Mouse (Mus musculus) erythroblast, embryonic 14.5 days (primary cell): Measurements from ENCODE around the gene Pacsin3.

ENCODE experiments used
- GATA1 ChIP-seq: IDR thresholded peaks from 2 replicates; pipeline ENCODE4 v1.6.1; 2012; ENCODE audit warnings: low read length, inconsistent platforms, mixed read lengths
- TAL1 ChIP-seq: IDR thresholded peaks from 3 replicates; pipeline ENCODE4 v1.6.1; 2012; ENCODE audit warnings: low read length, inconsistent platforms, mixed read lengths

DNA sequence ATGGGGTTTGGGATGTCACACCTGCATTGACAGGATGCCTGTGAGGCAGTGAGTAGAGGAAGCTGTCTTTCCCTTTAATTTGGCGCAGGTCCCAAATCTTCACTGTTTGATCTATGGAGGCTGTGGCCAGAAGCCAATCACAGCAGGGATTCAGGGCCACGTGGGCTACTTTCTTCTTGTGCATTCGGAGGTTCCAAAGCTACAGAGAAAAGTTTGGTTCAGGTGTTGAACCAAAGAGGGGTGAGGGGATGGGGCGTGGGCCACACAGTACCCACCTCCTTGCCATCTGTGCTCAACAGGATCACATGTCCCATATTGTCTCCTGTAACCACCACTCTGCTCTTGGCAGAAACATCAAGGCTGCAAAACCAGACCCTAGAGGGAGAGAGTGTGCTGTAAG is 38.7 kb upstream of the Pacsin3 start:
- no peak for TF ChIP-seq GATA1
- no peak for TF ChIP-seq TAL1
